Mouse (Mus musculus) adrenal gland, adult 2 months (tissue): ENCODE measurements around the gene Ikbke. TPM values are rescaled to one million over a fixed set of nuclear protein-coding genes. Genes with fewer than 3 reads are reported as not detected.

Experiments
- polyA plus RNA-seq: library from polyadenylated mRNA; depleted of rRNA; stranded (reverse); fragments of >200 nt; gene quantifications from 2 replicates; pipeline ENCODE4 v1.2.3, GENCODE M21; 2012; rRNA removed
- total RNA-seq, 2 experiments: library from RNA; stranded (reverse); gene quantifications; 2 replicates each; pipeline ENCODE4 v1.2.3; 2021

Gene Ikbke
- total and polyA plus RNA-seq, 3 experiments, result 10.7 to 15.2 (median 14.1) TPM

Other genes with a start within 250 kb of the Ikbke start
- gene Mapkapk2, start 181.8 kb downstream of the Ikbke start, total RNA-seq, result 100 to 1,000 TPM; 161 to 176 TPM
- gene Mapkapk2, start 181.8 kb downstream of the Ikbke start, polyA plus RNA-seq, result 130 and 132 TPM in 2 replicates
- gene Dyrk3, start 141.3 kb downstream of the Ikbke start, total RNA-seq, result 1 to 10 TPM; 5.6 to 7.3 TPM
- gene Dyrk3, start 141.3 kb downstream of the Ikbke start, polyA plus RNA-seq, result 2.3 and 3.2 TPM in 2 replicates
- gene Eif2d, start 126.4 kb downstream of the Ikbke start, total RNA-seq, result 10 to 100 TPM; 40.0 to 41.8 TPM
- gene Eif2d, start 126.4 kb downstream of the Ikbke start, polyA plus RNA-seq, result 27.5 and 29.7 TPM in 2 replicates
- 10 to 100 TPM in 1 of 2 experiments, 1 to 10 TPM in 1; 8.6 to 13.0 TPM for gene Rassf5, start 34.3 kb downstream of the Ikbke start, total RNA-seq
- gene Rassf5, start 34.3 kb downstream of the Ikbke start, polyA plus RNA-seq, result 25.7 and 39.3 TPM in 2 replicates
- 10 to 100 TPM; 21.8 to 22.2 TPM for gene Srgap2, start 247.7 kb upstream of the Ikbke start, total RNA-seq
- gene Srgap2, start 247.7 kb upstream of the Ikbke start, polyA plus RNA-seq, result 13.9 and 15.2 TPM in 2 replicates
- under 1 TPM; 0.79 to 0.92 TPM for gene Fam72a, start 248.3 kb upstream of the Ikbke start, total RNA-seq
- 0.07 and 0.16 TPM in 2 replicates for gene Fam72a, start 248.3 kb upstream of the Ikbke start, polyA plus RNA-seq